Mouse (Mus musculus) heart, adult 8-10 months (tissue): ENCODE results near the gene Mpv17l2. TPM values are rescaled to one million over a fixed set of nuclear protein-coding genes. Genes with fewer than 3 reads are reported as not detected.
A peak's percentile ranks its signal among the peaks of the same experiment; 100 is the strongest.

ENCODE experiments used
- DNase-seq: peaks from one replicate; pipeline ENCODE4 v3.0.0; 2022; ENCODE audit warnings: low spot score
- microRNA-seq: library from miRNA; unstranded; fragments of <30 nt; microRNA quantifications from one replicate; pipeline ENCODE4 v1.2.0, GENCODE M21; 2022
- total RNA-seq, 4 experiments: library from RNA; stranded (reverse); gene quantifications; 2 replicates each; pipeline ENCODE4 v1.2.4; 2022

The Mpv17l2 gene
- total RNA-seq, 4 experiments from 2014 or later, result 23.2 to 32.5 (median 27.7) TPM

GRCm38 (mm10) chr8:70723486-70724210, 37.1 kb downstream of the Mpv17l2 start, which contains the start of gene Pde4c:
Gene Pde4c, plus strand, starts transcription at chr8:70723720.
- DNase-seq, result no peak

GRCm38 (mm10) chr8:70721601-70722000, 39.1 kb downstream of the Mpv17l2 start:
- DNase-seq, result no peak

- DNase-seq, result peak; percentile 86
Measured at GRCm38 (mm10) chr8:70720739-70721138, 40.0 kb downstream of the Mpv17l2 start.

GRCm38 (mm10) chr8:70719796-70720270, 40.9 kb downstream of the Mpv17l2 start:
- DNase-seq, result no peak

GRCm38 (mm10) chr8:70718297-70718696, 42.4 kb downstream of the Mpv17l2 start, which contains the start of gene Gm3336:
Gene Gm3336, plus strand, starts transcription at chr8:70718543.
- DNase-seq, result no peak

GRCm38 (mm10) chr8:70716521-70717400, 44.0 kb downstream of the Mpv17l2 start:
- DNase-seq, result no peak

- DNase-seq, result no peak
Measured at GRCm38 (mm10) chr8:70715086-70715485, 45.7 kb downstream of the Mpv17l2 start.

- no peak for DNase-seq
Measured at GRCm38 (mm10) chr8:70713991-70714390, 46.8 kb downstream of the Mpv17l2 start.

GRCm38 (mm10) chr8:70711041-70711440, 49.7 kb downstream of the Mpv17l2 start:
- DNase-seq, result no peak

GRCm38 (mm10) chr8:70710296-70710695, 50.5 kb downstream of the Mpv17l2 start:
- no peak for DNase-seq

GRCm38 (mm10) chr8:70709794-70710193, 51.0 kb downstream of the Mpv17l2 start:
- no peak for DNase-seq

Small RNA genes within 50 kb of the gene (microRNA-seq; reads per million reads assigned to microRNA genes)
- gene Mir7240, result not detected

Other genes starting within 250 kb of the Mpv17l2 start
- gene Fkbp8, start 233.2 kb downstream of the Mpv17l2 start, total RNA-seq, result 100 to 1,000 TPM; 135 to 145 (median 137) TPM
- gene Kxd1, start 233.0 kb downstream of the Mpv17l2 start, total RNA-seq, result 100 to 1,000 TPM in 3 of 4 experiments, 10 to 100 TPM in 1; 97.9 to 114 (median 103) TPM
- 10 to 100 TPM in 3 of 4 experiments, 1 to 10 TPM in 1; 9.3 to 12.4 (median 10.6) TPM for gene Ell, start 221.5 kb downstream of the Mpv17l2 start, total RNA-seq
- 10 to 100 TPM; 15.5 to 37.5 (median 23.7) TPM for gene Isyna1, start 166.6 kb downstream of the Mpv17l2 start, total RNA-seq
- gene Ssbp4, start 152.1 kb downstream of the Mpv17l2 start, total RNA-seq, result 10 to 100 TPM; 29.1 to 34.1 (median 31.3) TPM
- gene Lrrc25, start 144.8 kb downstream of the Mpv17l2 start, total RNA-seq, result 1 to 10 TPM; 1.4 to 2.3 (median 1.8) TPM
- 1 to 10 TPM in 2 of 4 experiments, under 1 TPM in 2; 0.69 to 1.9 (median 1.2) TPM for gene Gdf15, start 128.5 kb downstream of the Mpv17l2 start, total RNA-seq
- gene Pgpep1, start 100.6 kb downstream of the Mpv17l2 start, total RNA-seq, result 10 to 100 TPM; 40.0 to 57.7 (median 44.4) TPM
- gene Lsm4, start 87.7 kb downstream of the Mpv17l2 start, total RNA-seq, result 10 to 100 TPM; 57.9 to 67.1 (median 63.4) TPM
- 100 to 1,000 TPM in 3 of 4 experiments, 10 to 100 TPM in 1; 84.2 to 134 (median 114) TPM for gene Jund, start 62.0 kb downstream of the Mpv17l2 start, total RNA-seq
- gene Iqcn, start 57.5 kb downstream of the Mpv17l2 start, total RNA-seq, result under 1 TPM in 1 of 4 experiments, not detected in 3; 0.06 TPM
- not detected for gene Gm3336, start 42.4 kb downstream of the Mpv17l2 start, total RNA-seq
- 1 to 10 TPM; 1.8 to 3.7 (median 2.4) TPM for gene Pde4c, start 37.2 kb downstream of the Mpv17l2 start, total RNA-seq
- 10 to 100 TPM; 46.3 to 60.7 (median 50.6) TPM for gene Rab3a, start 6.3 kb downstream of the Mpv17l2 start, total RNA-seq
- 10 to 100 TPM; 19.3 to 24.1 (median 22.2) TPM for gene Pik3r2, start 15.8 kb upstream of the Mpv17l2 start, total RNA-seq
- 1 to 10 TPM; 6.5 to 8.4 (median 7.1) TPM for gene Mast3, start 44.1 kb upstream of the Mpv17l2 start, total RNA-seq
- under 1 TPM in 2 of 4 experiments, not detected in 2; 0.16 to 0.49 TPM for gene Il12rb1, start 47.5 kb upstream of the Mpv17l2 start, total RNA-seq
- 10 to 100 TPM in 3 of 4 experiments, 1 to 10 TPM in 1; 7.9 to 23.0 (median 13.6) TPM for gene Arrdc2, start 78.8 kb upstream of the Mpv17l2 start, total RNA-seq
- 10 to 100 TPM; 12.5 to 14.4 (median 13.2) TPM for gene Kcnn1, start 102.3 kb upstream of the Mpv17l2 start, total RNA-seq
- gene Ccdc124, start 113.0 kb upstream of the Mpv17l2 start, total RNA-seq, result 10 to 100 TPM; 37.9 to 47.4 (median 45.7) TPM
- gene Slc5a5, start 131.8 kb upstream of the Mpv17l2 start, total RNA-seq, result not detected
- gene Rpl18a, start 136.5 kb upstream of the Mpv17l2 start, total RNA-seq, result 1,000 to 10,000 TPM in 2 of 4 experiments, 100 to 1,000 TPM in 2; 938 to 1,102 (median 988) TPM
- 10 to 100 TPM; 17.8 to 24.5 (median 20.6) TPM for gene Map1s, start 145.0 kb upstream of the Mpv17l2 start, total RNA-seq